Mouse (Mus musculus) small intestine, adult 2 months (tissue): ENCODE results near the gene Vegfb. TPM values are rescaled to one million over a fixed set of nuclear protein-coding genes. Genes with fewer than 3 reads are reported as not detected.
A peak's percentile ranks its signal among the peaks of the same experiment; 100 is the strongest.

Source experiments
- H3K27ac ChIP-seq: fragments of 200-500 bp; 2 replicates; pipeline ENCODE4 v1.5.1; 2012; ENCODE audit warnings: low read depth, low read length, control low read depth, inconsistent platforms; ENCODE audit not compliant: insufficient read depth
- H3K27me3 ChIP-seq: fragments of 200-500 bp; 2 replicates; pipeline ENCODE4 v1.6.1; 2012; ENCODE audit warnings: mild to moderate bottlenecking, moderate library complexity, low read length, inconsistent platforms; ENCODE audit not compliant: control insufficient read depth, insufficient read depth
- H3K36me3 ChIP-seq: fragments of 200-500 bp; 2 replicates; pipeline ENCODE4 v1.6.1; 2012; ENCODE audit warnings: mild to moderate bottlenecking, low read length, control low read depth, inconsistent platforms; ENCODE audit not compliant: control insufficient read depth, insufficient read depth
- H3K4me1 ChIP-seq: fragments of 200-500 bp; 2 replicates; pipeline ENCODE4 v1.6.1; 2012; ENCODE audit warnings: low read length, inconsistent platforms, mixed read lengths; ENCODE audit not compliant: control insufficient read depth, insufficient read depth, insufficient read length
- H3K4me3 ChIP-seq: fragments of 200-500 bp; 2 replicates; pipeline ENCODE4 v1.5.1; 2012; ENCODE audit warnings: low read depth, mild to moderate bottlenecking, control low read depth, inconsistent platforms, low read length, moderate library complexity
- CTCF ChIP-seq: fragments of 200-500 bp; IDR thresholded peaks from 2 replicates; pipeline ENCODE4 v1.5.1; 2012; ENCODE audit warnings: low read depth, mild to moderate bottlenecking, control low read depth, inconsistent platforms, low read length, moderate library complexity, mixed read lengths; ENCODE audit not compliant: insufficient replicate concordance, insufficient read length; ENCODE audit errors: extremely low read depth
- POLR2A ChIP-seq: fragments of 200-500 bp; IDR thresholded peaks from 2 replicates; pipeline ENCODE4 v1.6.1; 2012; ENCODE audit warnings: low read depth, mild to moderate bottlenecking, control low read depth, inconsistent platforms, low read length, moderate library complexity
- WGBS: fragments of 180-500 bp; shearing (Covaris S2); methylation state at CpG from one replicate; pipeline ENCODE4 v1.1.7; 2018; 5-methylcytosine and 5-hydroxymethylcytosine counted together
- polyA plus RNA-seq: library from polyadenylated mRNA; depleted of rRNA; stranded (reverse); fragments of >200 nt; gene quantifications from 2 replicates; pipeline ENCODE4 v1.2.3, GENCODE M21; 2012

Gene Vegfb
- polyA plus RNA-seq, 1 experiment: 20.4 TPM

DNA sequence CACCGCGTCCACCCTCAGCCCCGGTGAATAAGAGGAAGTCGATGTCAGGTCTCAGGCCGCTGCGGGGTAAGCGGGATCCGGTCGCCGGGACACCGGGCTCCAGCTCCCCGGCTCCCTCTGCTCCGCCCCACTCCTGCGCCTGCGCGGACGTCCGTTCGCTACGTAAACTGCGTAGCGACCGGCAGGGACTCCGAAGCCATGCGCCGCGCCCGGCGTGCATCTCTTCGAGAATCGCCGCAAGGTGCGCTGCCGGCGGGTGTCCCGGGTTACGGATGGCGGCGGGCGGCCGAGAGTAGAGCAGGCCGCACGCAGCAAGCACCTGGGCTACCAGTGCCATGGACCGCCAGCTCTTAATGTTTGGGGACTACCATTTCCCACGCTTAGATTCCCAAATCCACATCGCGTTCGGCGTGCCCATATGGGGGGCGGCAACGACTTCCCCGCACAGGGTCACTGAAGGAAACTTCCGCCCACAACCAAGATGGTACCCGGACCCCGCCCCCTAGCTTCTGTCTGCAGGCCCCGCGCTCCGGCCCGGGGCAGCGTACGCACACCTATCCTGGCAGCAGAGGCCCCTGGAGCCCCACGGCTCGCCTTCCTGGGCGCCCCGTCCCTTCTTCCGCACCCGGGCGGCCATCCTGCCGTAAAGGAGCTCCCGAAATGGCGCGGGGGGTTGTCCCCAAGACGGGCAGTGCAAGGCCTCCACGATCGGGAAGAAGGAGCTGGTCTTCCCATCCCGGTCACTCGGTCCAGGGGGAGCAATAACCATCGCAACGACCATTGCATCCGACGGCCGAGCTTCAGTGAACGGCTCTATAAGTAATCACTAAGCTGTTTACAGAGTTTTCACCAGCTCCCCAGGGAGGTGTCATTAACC is 45.8 kb downstream of the Vegfb start, which contains the start of gene Bad:
Bad (plus strand) TSS at position 490 of the 877 bp plus-strand sequence.
- peak within 1 kb of the TSS; percentile 86 for H3K4me3 ChIP-seq
- no peaks in the 10 kb centered on the region for H3K36me3 ChIP-seq
- peak; percentile 55; the same call in 1 of the 2 replicates for TF ChIP-seq POLR2A
- no peak for TF ChIP-seq CTCF
- WGBS: under 1% methylated on average over 83 of the region's 83 CpGs
- H3K4me1 ChIP-seq: peaks cover 10% of the 10 kb centered on the region
- no peaks in the 10 kb centered on the region for H3K27me3 ChIP-seq
- H3K27ac ChIP-seq: peak within 1 kb of the TSS; percentile 98

DNA sequence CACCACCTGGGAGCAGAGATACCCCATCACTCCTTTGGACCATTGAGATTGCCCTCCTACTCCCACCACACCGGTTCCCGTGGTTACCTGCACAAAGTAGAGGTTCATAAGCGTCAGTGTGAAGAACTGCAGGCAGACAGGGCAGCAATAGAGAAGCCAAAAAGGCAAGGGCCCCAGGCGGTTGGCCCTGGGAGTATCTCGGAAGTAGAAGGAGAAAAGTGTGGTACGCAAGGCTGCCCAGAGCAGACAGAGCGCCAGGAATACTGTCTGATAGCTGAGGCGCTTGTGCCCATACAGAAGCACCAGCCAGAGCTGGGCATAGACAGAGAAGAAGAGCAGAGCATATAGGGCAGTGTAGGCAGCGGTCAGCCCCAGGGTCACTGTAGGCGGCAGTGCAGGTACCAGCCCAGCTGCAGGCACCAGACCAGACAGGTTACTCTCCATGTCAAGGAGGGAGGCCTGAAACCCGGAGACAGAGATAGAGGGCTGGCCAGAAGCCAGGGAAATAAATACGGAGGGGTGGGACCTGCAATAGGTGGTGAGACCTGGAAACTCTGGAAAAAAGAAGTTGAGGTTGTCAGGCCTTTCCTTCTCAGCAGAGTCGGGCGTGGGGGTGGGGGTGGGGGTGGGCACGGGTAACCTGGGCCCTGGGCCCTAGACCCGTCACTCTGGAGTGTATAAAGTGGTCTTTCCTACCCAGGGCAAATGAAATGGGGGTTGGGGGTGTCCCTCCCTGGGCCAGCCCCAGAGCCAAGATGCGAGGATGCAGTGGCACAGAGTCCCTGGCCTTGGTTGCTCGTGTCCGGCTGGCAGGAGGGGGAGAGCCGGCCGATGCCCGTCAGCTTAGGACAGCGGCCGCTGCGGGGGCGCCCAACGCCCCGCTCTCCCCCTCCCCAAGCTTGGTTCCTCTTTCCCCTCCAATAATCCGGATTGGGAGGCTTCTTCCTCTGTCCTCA is 46.8 kb downstream of the Vegfb start:
- peak overlapping the region; percentile 24; the same call in 1 of the 2 replicates for H3K27ac ChIP-seq
- TF ChIP-seq CTCF: no peak
- peaks cover 10% of the 10 kb centered on the region for H3K4me1 ChIP-seq
- H3K4me3 ChIP-seq: peak overlapping the region; percentile 86
- no peaks in the 10 kb centered on the region for H3K36me3 ChIP-seq
- WGBS: 20% methylated on average over 29 of the region's 29 CpGs
- H3K27me3 ChIP-seq: no peaks in the 10 kb centered on the region

DNA sequence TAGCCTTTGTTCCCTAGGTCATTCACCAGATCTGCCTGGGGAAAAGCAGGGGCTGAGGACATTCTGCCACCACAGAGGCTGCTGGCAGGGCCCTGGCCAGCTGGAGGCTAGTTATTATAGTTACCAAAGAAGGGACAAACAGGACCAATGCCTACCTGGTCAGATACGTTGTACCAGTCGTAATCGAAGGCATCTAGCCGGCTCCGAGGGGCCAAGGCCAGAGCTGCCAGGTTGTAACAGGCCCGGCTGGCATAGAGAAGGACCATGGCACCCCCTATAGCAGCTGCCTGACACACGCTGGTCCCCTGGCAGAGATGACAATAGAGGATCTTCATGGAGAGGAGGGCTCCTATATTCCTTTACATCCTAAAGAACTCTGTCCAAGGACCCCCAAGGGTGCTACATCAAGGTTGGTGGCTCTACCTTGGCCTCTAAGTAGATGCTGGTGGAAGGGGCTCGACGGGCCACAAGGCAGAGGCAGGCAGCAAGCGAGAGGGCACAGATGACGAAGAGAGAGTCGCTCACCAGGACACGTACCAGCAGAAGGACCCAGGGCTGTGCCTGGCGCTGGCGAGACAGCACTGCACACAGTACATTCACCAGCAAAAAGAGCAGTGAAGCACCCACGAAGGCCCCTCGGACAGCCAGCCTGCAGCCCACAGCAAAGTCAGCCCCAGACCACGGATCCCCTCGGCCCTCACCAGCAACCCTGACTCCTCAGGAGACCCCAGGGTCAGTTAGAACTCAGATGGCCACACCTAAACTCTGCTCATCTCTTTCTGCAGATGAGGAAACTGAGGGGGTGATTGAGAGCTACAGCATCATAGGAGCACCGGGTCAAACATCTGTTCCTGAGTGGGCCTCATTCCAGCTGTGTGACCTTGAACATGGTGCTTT is 48.1 kb downstream of the Vegfb start:
- TF ChIP-seq POLR2A: no peak
- no peak for TF ChIP-seq CTCF
- H3K27me3 ChIP-seq: peaks cover 7% of the 10 kb centered on the region; the same call in 1 of the 2 replicates
- H3K4me3 ChIP-seq: no peak overlapping the region
- H3K36me3 ChIP-seq: no peaks in the 10 kb centered on the region
- whole genome bisulfite sequencing: 92% methylated on average over 20 of the region's 20 CpGs
- H3K27ac ChIP-seq: no peak overlapping the region
- peaks cover 10% of the 10 kb centered on the region for H3K4me1 ChIP-seq

DNA sequence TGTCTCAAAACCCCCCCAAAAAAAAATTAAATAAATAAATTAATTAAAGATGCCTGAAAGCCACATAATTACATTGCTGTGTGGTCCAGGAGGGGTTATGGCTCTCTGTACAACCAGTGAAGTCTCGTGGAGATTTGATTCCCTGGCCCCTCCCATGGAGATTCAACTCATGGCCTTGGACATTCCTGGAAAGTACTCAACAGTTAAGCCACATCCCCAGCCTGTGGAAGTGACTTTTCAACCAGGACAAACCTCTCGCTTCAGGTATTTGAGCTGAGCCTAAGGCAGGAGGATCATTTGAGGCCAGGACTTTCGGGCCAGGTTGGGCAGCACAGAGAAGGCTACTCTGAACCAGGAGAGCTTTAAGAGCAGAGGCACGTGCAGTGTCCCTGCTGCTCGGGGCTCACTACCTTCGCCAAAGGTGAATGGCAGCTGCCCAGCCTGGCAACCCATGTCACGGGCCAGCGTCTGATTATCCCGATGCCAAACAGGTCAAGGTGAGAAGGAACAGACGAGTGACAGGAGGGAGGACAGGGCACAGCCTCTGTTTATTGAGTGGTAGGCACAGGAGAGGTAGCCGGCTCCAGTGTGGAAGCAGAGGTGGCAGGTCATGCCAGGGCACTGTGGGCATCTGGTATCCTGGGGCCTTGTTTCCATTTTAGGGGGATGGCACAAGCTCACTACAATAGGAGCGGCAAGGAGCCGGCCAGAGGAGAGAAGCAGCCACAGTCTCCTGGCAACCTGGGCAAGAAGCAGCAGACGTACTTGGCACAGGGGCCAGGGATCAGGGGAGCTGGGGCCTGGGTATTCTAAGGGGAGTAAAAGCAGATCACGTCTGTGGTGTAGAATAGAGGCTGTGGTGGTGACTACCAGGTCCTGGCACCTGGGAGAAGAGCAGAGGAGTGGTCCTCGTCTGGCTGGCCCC is 49.6 kb downstream of the Vegfb start:
- TF ChIP-seq CTCF: no peak
- TF ChIP-seq POLR2A: no peak
- 85% methylated on average over 16 of the region's 16 CpGs for WGBS
- no peak overlapping the region for H3K27ac ChIP-seq

DNA sequence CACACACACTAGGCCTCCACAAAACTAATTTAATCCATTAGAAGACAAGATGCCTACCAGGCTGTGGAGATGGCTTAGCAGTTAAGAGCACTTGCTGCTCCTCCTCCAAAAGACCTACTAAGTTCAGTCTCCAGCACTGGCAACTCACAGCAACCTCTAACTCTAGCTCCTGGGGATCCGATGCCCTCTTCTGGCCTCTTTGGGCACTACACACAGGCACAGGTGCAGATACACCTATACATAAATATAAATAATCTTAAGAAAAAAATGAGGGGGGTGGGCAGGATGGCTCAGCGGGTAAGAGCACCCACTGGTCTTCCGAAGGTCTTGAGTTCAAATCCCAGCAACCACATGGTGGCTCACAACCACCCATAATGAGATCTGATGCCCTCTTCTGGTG is 51.2 kb downstream of the Vegfb start:
- no peak for TF ChIP-seq POLR2A
- peak; percentile 48; the same call in 1 of the 2 replicates for TF ChIP-seq CTCF
- WGBS: 37% methylated on average over 3 of the region's 3 CpGs
- Histone ChIP-seq H3K27me3 (peaks cover 26% of the 10 kb centered on the region), H3K4me1 (peaks cover 6% of the 10 kb centered on the region), H3K36me3 (no peaks in the 10 kb centered on the region), H3K27ac (no peak overlapping the region), H3K4me3 (no peak overlapping the region)

More for the DNA sequence above, 49.6 kb downstream of the Vegfb start:
- peaks cover 20% of the 10 kb centered on the region for H3K27me3 ChIP-seq
- no peak overlapping the region for H3K4me3 ChIP-seq
- H3K36me3 ChIP-seq: no peaks in the 10 kb centered on the region
- peaks cover 7% of the 10 kb centered on the region for H3K4me1 ChIP-seq
